Mouse (Mus musculus) midbrain, embryonic 11.5 days (tissue): ENCODE data around the gene Best3. TPM values are rescaled to one million over a fixed set of nuclear protein-coding genes. Genes with fewer than 3 reads are reported as not detected.

ENCODE experiments used
- ATAC-seq: fragments of 200-750 bp; cut with Nextera tagmentation; 2 replicates; pipeline ENCODE4 v1.8.0; 2017; ENCODE audit warnings: moderate TSS enrichment, moderate library complexity; ENCODE audit not compliant: low FRiP score
- DNase-seq: peaks from one replicate; pipeline ENCODE4 v3.0.0; 2015; ENCODE audit warnings: low spot score; ENCODE audit errors: missing footprints
- H3K27ac ChIP-seq: fragments of 300-500 bp; sonication (generic); 2 replicates; pipeline ENCODE4 v1.5.1; 2014; ENCODE audit warnings: low read depth, low read length
- H3K27me3 ChIP-seq: fragments of 300-500 bp; sonication (generic); 2 replicates; pipeline ENCODE4 v1.6.1; 2014; ENCODE audit warnings: mild to moderate bottlenecking, low read length, moderate library complexity, mixed read lengths; ENCODE audit not compliant: control insufficient read depth, insufficient read depth
- H3K36me3 ChIP-seq: fragments of 300-500 bp; sonication (generic); 2 replicates; pipeline ENCODE4 v1.6.1; 2014; ENCODE audit warnings: mild to moderate bottlenecking, low read length, moderate library complexity, mixed read lengths; ENCODE audit not compliant: control insufficient read depth, insufficient read depth
- H3K4me1 ChIP-seq: fragments of 300-500 bp; sonication (generic); 2 replicates; pipeline ENCODE4 v1.6.1; 2014; ENCODE audit warnings: low read length; ENCODE audit not compliant: control insufficient read depth, insufficient read depth
- H3K4me2 ChIP-seq: fragments of 300-500 bp; sonication (generic); 2 replicates; pipeline ENCODE4 v1.6.1; 2014; ENCODE audit warnings: mild to moderate bottlenecking, moderate library complexity
- H3K4me3 ChIP-seq: fragments of 300-500 bp; sonication (generic); 2 replicates; pipeline ENCODE4 v1.5.1; 2014; ENCODE audit warnings: low read depth, low read length
- H3K9ac ChIP-seq: fragments of 300-500 bp; sonication (generic); 2 replicates; pipeline ENCODE4 v1.6.1; 2014; ENCODE audit warnings: low read length
- H3K9me3 ChIP-seq: fragments of 300-500 bp; sonication (generic); 2 replicates; pipeline ENCODE4 v1.6.1; 2016; ENCODE audit warnings: low read length; ENCODE audit not compliant: control insufficient read depth
- WGBS: fragments of 180-500 bp; shearing (Covaris S2); extraction: QIAGEN DNeasy Blood & Tissue Kit; methylation state at CpG from one replicate; pipeline ENCODE4 v1.1.7; 2014; 5-methylcytosine and 5-hydroxymethylcytosine counted together
- polyA plus RNA-seq: library from polyadenylated mRNA; unstranded; fragments of >200 nt; fragmentation: Nextera tagmentation; extraction: Ambion mirVana; gene quantifications from 2 replicates; pipeline ENCODE4 v1.2.1, GENCODE M21; 2014

Best3 gene
- polyA plus RNA-seq = 0.12 TPM in 1 of 2 replicates, not detected in the other

GRCm38 (mm10) chr10:116986264-116987082 is at the start of gene Best3:
Best3 (plus strand) TSS chr10:116986314.
- DNase-seq = peak; percentile 84
- H3K9ac ChIP-seq = no peak within 1 kb of the TSS
- 0 out of 2 replicates have a peak within 1 kb of the TSS, but pooled peaks have one; percentile 9 for H3K27ac ChIP-seq
- no peaks in the 10 kb centered on the region for H3K9me3 ChIP-seq
- WGBS = 43% methylated on average over 21 of the region's 21 CpGs
- H3K36me3 ChIP-seq = no peaks in the 10 kb centered on the region
- H3K4me3 ChIP-seq = no peak within 1 kb of the TSS
- peaks cover 14% of the 10 kb centered on the region; the same call in 1 of the 2 replicates for H3K4me1 ChIP-seq
- peak; percentile 33; the same call in 1 of the 2 replicates for ATAC-seq
- peak within 1 kb of the TSS; percentile 7; the same call in 1 of the 2 replicates for H3K4me2 ChIP-seq
- H3K27me3 ChIP-seq = no peaks in the 10 kb centered on the region

DNA sequence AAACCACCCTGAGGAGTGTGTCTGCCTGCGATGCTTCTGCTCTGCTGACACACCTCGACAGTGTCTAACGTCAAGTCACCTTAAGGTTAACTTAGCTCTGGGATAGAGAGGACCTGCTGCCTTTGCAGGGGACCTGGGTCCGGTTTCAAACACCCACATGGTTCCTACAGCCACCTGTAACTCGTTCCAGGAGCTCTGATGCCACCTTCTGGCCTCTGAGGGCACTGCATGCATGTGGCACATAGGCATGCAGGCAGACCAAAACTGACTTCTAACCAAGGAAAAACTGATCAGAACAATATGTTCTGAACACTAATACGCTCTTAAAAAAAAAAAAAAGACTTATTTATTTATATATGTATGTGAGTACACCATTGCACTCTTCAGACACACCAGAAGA is 43.1 kb upstream of the Best3 start:
- Histone ChIP-seq H3K9ac (no peak overlapping the region), H3K27ac (no peak overlapping the region), H3K4me1 (no peaks in the 10 kb centered on the region), H3K4me2 (no peak overlapping the region), H3K36me3 (peaks cover 3% of the 10 kb centered on the region; the same call in 1 of the 2 replicates), H3K27me3 (no peaks in the 10 kb centered on the region), H3K9me3 (no peaks in the 10 kb centered on the region), H3K4me3 (no peak overlapping the region)
- ATAC-seq (no peak), DNase-seq (no peak)
- WGBS = 91% methylated on average over 6 of the region's 6 CpGs

DNA sequence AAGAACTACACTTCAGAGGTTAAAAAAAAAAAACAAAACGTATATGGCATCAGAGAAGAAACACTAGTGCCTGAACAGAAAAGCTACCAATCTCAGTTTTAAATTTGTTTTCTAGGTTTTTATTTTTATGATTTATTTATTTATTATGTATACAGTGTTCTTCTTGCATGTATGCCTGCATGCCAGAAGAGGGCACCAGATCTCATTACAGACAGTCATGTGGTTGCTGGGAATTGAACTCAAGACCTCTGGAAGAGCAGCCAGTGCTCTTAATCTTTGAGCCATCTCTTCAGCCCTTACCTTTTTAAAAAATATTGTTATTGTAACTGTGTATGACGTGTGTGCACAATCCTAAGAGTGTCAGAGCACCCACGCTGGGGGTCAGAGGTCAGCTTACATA is 42.0 kb upstream of the Best3 start:
- no peak overlapping the region for H3K9ac ChIP-seq
- 0 out of 2 replicates have a peak, but pooled peaks cover 1% of the 10 kb centered on the region for H3K36me3 ChIP-seq
- H3K9me3 ChIP-seq = no peaks in the 10 kb centered on the region
- DNase-seq = no peak
- no peaks in the 10 kb centered on the region for H3K27me3 ChIP-seq
- no peak overlapping the region for H3K4me2 ChIP-seq
- H3K4me1 ChIP-seq = peaks cover 10% of the 10 kb centered on the region; the same call in 1 of the 2 replicates
- H3K4me3 ChIP-seq = no peak overlapping the region
- whole genome bisulfite sequencing = 85% methylated on average over 3 of the region's 3 CpGs
- no peak for ATAC-seq
- no peak overlapping the region for H3K27ac ChIP-seq

DNA sequence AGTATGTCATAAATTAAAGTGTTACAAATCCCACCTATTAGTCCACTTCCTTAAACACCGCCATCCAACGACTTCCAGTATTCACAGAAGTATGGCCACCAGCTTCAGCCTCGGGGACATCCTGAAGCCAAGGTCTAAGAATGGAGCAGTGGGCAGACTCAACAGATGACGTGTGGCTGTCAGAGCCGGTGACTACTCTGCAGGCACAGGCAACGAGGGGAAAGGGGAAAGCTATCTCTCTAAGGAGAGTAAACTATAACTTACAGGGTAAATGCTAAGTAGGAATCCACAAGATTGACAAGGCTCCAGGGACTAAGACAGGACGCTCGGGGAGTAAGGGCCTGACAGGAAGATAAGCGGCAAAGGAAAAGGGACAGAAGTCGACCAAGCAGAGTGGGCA is 41.2 kb upstream of the Best3 start:
- 81% methylated on average over 10 of the region's 10 CpGs for WGBS
- H3K36me3 ChIP-seq = no peaks in the 10 kb centered on the region
- no peak for DNase-seq
- peaks cover 11% of the 10 kb centered on the region; the same call in 1 of the 2 replicates for H3K4me1 ChIP-seq
- H3K27ac ChIP-seq = no peak overlapping the region
- ATAC-seq = no peak
- no peaks in the 10 kb centered on the region for H3K27me3 ChIP-seq
- H3K9me3 ChIP-seq = no peaks in the 10 kb centered on the region
- H3K4me2 ChIP-seq = no peak overlapping the region
- no peak overlapping the region for H3K9ac ChIP-seq
- no peak overlapping the region for H3K4me3 ChIP-seq

- Histone ChIP-seq H3K27ac (no peak overlapping the region), H3K4me3 (peak overlapping the region; percentile 89), H3K9me3 (no peaks in the 10 kb centered on the region), H3K4me2 (peak overlapping the region; percentile 77), H3K4me1 (peaks cover 11% of the 10 kb centered on the region; the same call in 1 of the 2 replicates), H3K36me3 (no peaks in the 10 kb centered on the region), H3K9ac (no peak overlapping the region), H3K27me3 (no peaks in the 10 kb centered on the region)
- DNase-seq (no peak), ATAC-seq (no peak)
- WGBS = 80% methylated on average over 9 of the region's 9 CpGs
Measured at GRCm38 (mm10) chr10:116948414-116948813, 37.7 kb upstream of the Best3 start.

DNA sequence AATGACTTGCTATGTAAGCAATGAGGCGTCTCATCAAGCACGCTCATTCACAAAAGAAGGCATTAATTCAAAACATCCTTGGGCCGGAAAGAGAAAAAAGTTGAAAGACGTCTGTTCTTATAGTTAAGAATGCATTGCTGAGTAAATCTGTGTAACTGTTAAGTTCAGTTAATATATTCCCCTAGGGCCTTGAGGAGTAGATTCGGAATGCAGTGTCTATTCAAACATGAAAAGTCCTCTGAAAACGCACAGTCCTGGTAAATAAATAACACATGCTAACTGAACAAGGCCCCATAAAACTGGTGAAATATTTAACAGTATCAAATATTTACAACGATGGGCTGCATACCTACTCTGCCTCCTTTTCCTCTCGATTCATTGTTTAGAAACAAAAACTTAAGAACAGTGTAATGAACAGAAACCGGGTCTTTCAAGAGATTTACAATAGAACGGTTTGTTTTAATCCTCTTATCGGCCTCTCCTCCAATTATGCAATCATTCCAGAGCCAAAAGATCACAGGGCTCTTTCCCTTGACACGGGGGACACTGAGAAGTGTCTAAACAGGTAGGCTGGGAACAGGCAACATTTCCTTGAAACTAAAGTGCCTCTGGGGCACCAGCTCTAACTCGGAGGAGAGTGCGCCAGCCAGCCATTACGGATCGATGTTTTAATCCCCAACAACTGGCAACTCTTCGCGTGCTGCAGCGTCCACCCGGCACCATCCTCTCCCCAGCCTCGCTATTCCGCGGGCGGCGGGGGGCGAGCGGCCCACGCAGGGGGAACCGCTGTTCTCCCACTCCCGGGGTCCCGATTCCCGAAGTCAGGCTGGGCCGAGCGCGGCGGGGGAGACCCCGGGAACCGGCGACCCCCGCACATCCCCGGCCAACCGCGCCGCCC is 36.8 kb upstream of the Best3 start:
- Histone ChIP-seq H3K36me3 (no peaks in the 10 kb centered on the region), H3K4me3 (peak overlapping the region; percentile 89), H3K27me3 (no peaks in the 10 kb centered on the region), H3K27ac (peak overlapping the region; percentile 72; the same call in 1 of the 2 replicates), H3K9ac (peak overlapping the region; percentile 87), H3K4me2 (peak overlapping the region; percentile 77), H3K4me1 (peaks cover 11% of the 10 kb centered on the region; the same call in 1 of the 2 replicates), H3K9me3 (no peaks in the 10 kb centered on the region)
- 1% methylated on average over 37 of the region's 44 CpGs for WGBS
- DNase-seq (peak; percentile 96), ATAC-seq (peak; percentile 35; the same call in 1 of the 2 replicates)

- Histone ChIP-seq H3K4me1 (peaks cover 11% of the 10 kb centered on the region; the same call in 1 of the 2 replicates), H3K9ac (peak within 1 kb of the TSS; percentile 87), H3K27ac (peak within 1 kb of the TSS; percentile 72), H3K27me3 (no peaks in the 10 kb centered on the region), H3K9me3 (no peaks in the 10 kb centered on the region), H3K4me2 (peak within 1 kb of the TSS; percentile 77), H3K36me3 (no peaks in the 10 kb centered on the region), H3K4me3 (peak within 1 kb of the TSS; percentile 89)
- WGBS = under 1% methylated on average over 70 of the region's 103 CpGs
- DNase-seq (peak; percentile 100), ATAC-seq (peak; percentile 94)
Measured at GRCm38 (mm10) chr10:116950009-116950769, 35.9 kb upstream of the Best3 start, which contains the start of gene Rab3ip. Rab3ip (minus strand) TSS chr10:116950769.

DNA sequence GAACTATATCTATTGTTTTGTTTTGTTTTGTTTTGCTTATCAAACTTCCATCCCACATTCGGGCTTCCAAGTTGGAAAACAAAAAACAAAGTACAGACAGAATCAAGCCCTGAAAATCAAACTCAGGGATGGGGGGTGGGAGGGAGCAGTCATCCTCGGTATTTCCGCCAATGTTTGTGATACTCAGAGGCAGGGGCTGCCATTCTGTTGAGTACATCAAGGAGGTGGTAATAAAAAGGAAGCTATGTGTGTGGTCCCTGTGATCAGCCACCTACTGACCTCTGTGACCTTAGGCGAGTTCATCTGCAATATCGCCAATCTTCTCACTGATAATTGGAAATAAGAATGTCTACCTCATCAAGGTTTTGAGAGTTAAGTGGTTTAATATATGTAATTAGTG is 35.2 kb upstream of the Best3 start:
- WGBS = 32% methylated on average over 5 of the region's 5 CpGs
- no peak overlapping the region for H3K9ac ChIP-seq
- H3K4me3 ChIP-seq = peak overlapping the region; percentile 89
- H3K4me1 ChIP-seq = peaks cover 11% of the 10 kb centered on the region; the same call in 1 of the 2 replicates
- peak overlapping the region; percentile 38 for H3K4me2 ChIP-seq
- H3K9me3 ChIP-seq = no peaks in the 10 kb centered on the region
- ATAC-seq = 0 out of 2 replicates have a peak, but pooled peaks have one; percentile 5
- H3K27ac ChIP-seq = no peak overlapping the region
- H3K36me3 ChIP-seq = no peaks in the 10 kb centered on the region
- no peak for DNase-seq
- H3K27me3 ChIP-seq = no peaks in the 10 kb centered on the region
